In the genomic region with DNA sequence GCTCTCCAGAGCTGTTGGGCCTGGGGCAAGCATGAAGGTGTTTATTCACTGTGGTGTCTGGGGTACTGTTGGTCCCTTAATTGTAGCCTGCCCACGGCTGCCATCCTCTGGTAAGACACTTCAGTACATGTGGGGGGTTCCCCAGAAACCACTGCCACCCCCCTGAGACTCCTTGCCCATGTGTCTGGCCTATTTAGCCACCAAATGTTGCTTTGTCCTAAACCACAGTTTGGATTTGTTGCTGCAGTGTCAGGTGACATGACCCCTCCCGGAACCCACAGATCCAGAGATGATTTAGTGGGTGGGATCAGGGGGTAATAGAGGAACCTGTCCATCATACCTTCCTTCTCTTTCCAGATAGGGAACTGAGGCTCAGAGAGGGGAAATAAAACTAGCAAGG, we compare ENCODE assay signal across 8 mouse cellular contexts. TPM values are rescaled to one million over a fixed set of nuclear protein-coding genes. Genes with fewer than 3 reads are reported as not detected.
DNase-seq lines count a peak whose midpoint lies in the region; ATAC-seq and TF ChIP-seq lines count a peak whose summit lies in the region.
"Had no signal": no experiment of that assay in that cellular context is flagged by ENCODE, and none has a peak within 500 bp of the region (broad histone marks: within the 10 kb centered on the region; RNA-seq: fewer than 3 reads in every experiment).

No protein-coding gene starts in this region.

- no peak for TF ChIP-seq POLR2A in kidney, adult 2 months (IDR thresholded peaks at IDR 0.05; ENCODE audit: low read depth, low read length)
- TF ChIP-seq POLR2A in MEL (IDR thresholded peaks at IDR 0.05; ENCODE audit: control insufficient read depth in 1 of 2, insufficient read depth in 1 of 2, low read depth in 1 of 2, low read length in 2 of 2, poor library complexity in 1 of 2), result no peak

- peak overlapping the region; percentile 97 for H3K27ac ChIP-seq in kidney, adult 2 months (ENCODE audit: insufficient read depth, low read depth, low read length)
- no peak overlapping the region; the same call in 1 of the 2 replicates for H3K27ac ChIP-seq in MEL (ENCODE audit: control insufficient read depth, low read depth, low read length)
- H3K27ac ChIP-seq in liver, embryonic 11.5 days (ENCODE audit: low read depth, low read length), result no peak overlapping the region; the same call in 1 of the 2 replicates

- WGBS in kidney, adult 2 months, result 36% methylated on average over 2 of the region's 2 CpGs
- 27% methylated on average over 2 of the region's 2 CpGs for WGBS in liver, embryonic 11.5 days

- no peak overlapping the region for H3K4me2 ChIP-seq in liver, embryonic 11.5 days

- H3K9me3 ChIP-seq in MEL (replicated peaks; ENCODE audit: insufficient read depth, low read length), result no peaks in the 10 kb centered on the region
- H3K9me3 ChIP-seq in liver, embryonic 11.5 days (ENCODE audit: control insufficient read depth, low read length), result no peaks in the 10 kb centered on the region

- TF ChIP-seq RAD21 in MEL (IDR thresholded peaks at IDR 0.05; ENCODE audit: low read depth, low read length), result peak; percentile 13

- H3K36me3 ChIP-seq in kidney, adult 2 months (ENCODE audit: control insufficient read depth, insufficient read depth, low read length), result no peaks in the 10 kb centered on the region
- H3K36me3 ChIP-seq in MEL (ENCODE audit: control insufficient read depth in 1 of 2, insufficient read depth in 2 of 2, low read length in 2 of 2), result peaks cover 0 to 15% of the 10 kb centered on the region in 2 experiments; a peak in 2 of 4 replicates
- no peaks in the 10 kb centered on the region for H3K36me3 ChIP-seq in liver, embryonic 11.5 days (ENCODE audit: control insufficient read depth, insufficient read depth, low read length)

- H3K9ac ChIP-seq in MEL (ENCODE audit: control insufficient read depth, low read depth, low read length, poor library complexity, severe bottlenecking), result no peak overlapping the region
- 0 out of 2 replicates have a peak overlapping the region, but pooled peaks have one; percentile 20 for H3K9ac ChIP-seq in liver, embryonic 11.5 days (ENCODE audit: low read depth, low read length)

- no peak for DNase-seq in kidney, adult 2 months
- no peak for DNase-seq in kidney, postnatal 10 days
- peak; percentile 68 to 70 for DNase-seq in B cell, adult 2 months
- peak; percentile 74 for DNase-seq in MEL (ENCODE audit: low read depth, low spot score)
- DNase-seq in liver, embryonic 11.5 days (ENCODE audit: low spot score), result no peak
- no peak for DNase-seq in ovary, postnatal 36 days (ENCODE audit: low spot score)
- DNase-seq in urinary bladder, postnatal 36 days (ENCODE audit: low spot score in 2 of 2), result no peak
- DNase-seq: gastrocnemius, postnatal 10 days had no signal

- no peak for ATAC-seq in liver, embryonic 11.5 days (replicated peaks; ENCODE audit: low FRiP score)

- no peaks in the 10 kb centered on the region for H3K27me3 ChIP-seq in kidney, adult 2 months (replicated peaks; ENCODE audit: control insufficient read depth, insufficient read depth, low read length)
- H3K27me3 ChIP-seq in MEL (ENCODE audit: control insufficient read depth in 1 of 2, insufficient read depth in 2 of 2, low read length in 2 of 2), result no peaks in the 10 kb centered on the region
- H3K27me3 ChIP-seq in liver, embryonic 11.5 days (replicated peaks; ENCODE audit: control insufficient read depth, insufficient read depth, low read length), result no peaks in the 10 kb centered on the region

- peak in 1 of 2 experiments; percentile 16; a peak in 2 of 4 replicates for TF ChIP-seq EP300 in MEL (IDR thresholded peaks at IDR 0.05; ENCODE audit: low read depth in 1 of 2, low read length in 2 of 2)

- TF ChIP-seq CTCF in kidney, adult 2 months (conservative IDR thresholded peaks at IDR 0.05; ENCODE audit: insufficient read depth, insufficient read length, low read depth, low read length), result no peak
- peak in 1 of 3 experiments; percentile 22; a peak in 1 of 6 replicates for TF ChIP-seq CTCF in MEL (IDR thresholded peaks at IDR 0.05 in 2 of 3, conservative IDR thresholded peaks at IDR 0.05 in 1 of 3; ENCODE audit: control insufficient read depth in 1 of 3, insufficient read depth in 1 of 3, low read depth in 2 of 3, low read length in 3 of 3, poor library complexity in 1 of 3, severe bottlenecking in 1 of 3)

- H3K4me3 ChIP-seq in kidney, adult 2 months (ENCODE audit: insufficient read depth, low read depth, low read length), result no peak overlapping the region
- no peak overlapping the region for H3K4me3 ChIP-seq in MEL (ENCODE audit: control insufficient read depth in 1 of 2, insufficient read depth in 1 of 2, low read depth in 2 of 2, low read length in 2 of 2)
- H3K4me3 ChIP-seq in liver, embryonic 11.5 days (ENCODE audit: low read depth, low read length), result no peak overlapping the region

- H3K79me2 ChIP-seq in MEL (ENCODE audit: control insufficient read depth, insufficient read depth, low read length, poor library complexity), result no peaks in the 10 kb centered on the region; the same call in 1 of the 2 replicates

- peaks cover 96% of the 10 kb centered on the region for H3K4me1 ChIP-seq in kidney, adult 2 months (ENCODE audit: control insufficient read depth, insufficient read depth, low read length)
- peaks cover 10 to 34% of the 10 kb centered on the region in 2 experiments for H3K4me1 ChIP-seq in MEL (ENCODE audit: control insufficient read depth in 1 of 2, insufficient read depth in 2 of 2, low read length in 2 of 2)
- H3K4me1 ChIP-seq in liver, embryonic 11.5 days (replicated peaks; ENCODE audit: control insufficient read depth, insufficient read depth, low read length), result peaks cover 91% of the 10 kb centered on the region

TF ChIP-seq in MEL, 35 proteins besides CTCF, POLR2A, EP300 and RAD21:
- TF ChIP-seq ETS1 (IDR thresholded peaks at IDR 0.05; ENCODE audit: low read depth, low read length), result 0 out of 2 replicates have a peak, but pooled peaks have one; percentile 11
- no peak for TF ChIP-seq ZNF384 (IDR thresholded peaks at IDR 0.05; ENCODE audit: low read depth, low read length)
- TF ChIP-seq ZMIZ1 (IDR thresholded peaks at IDR 0.05; ENCODE audit: low read depth, low read length), result no peak
- TF ChIP-seq JUND (IDR thresholded peaks at IDR 0.05; ENCODE audit: low read depth, low read length), result no peak
- TF ChIP-seq TCF12 (IDR thresholded peaks at IDR 0.05; ENCODE audit: low read depth, low read length), result no peak
- TF ChIP-seq TAL1 (IDR thresholded peaks at IDR 0.05; ENCODE audit: low read length), result no peak
- no peak for TF ChIP-seq MYC (IDR thresholded peaks at IDR 0.05; ENCODE audit: low read depth, low read length)
- TF ChIP-seq USF1 (IDR thresholded peaks at IDR 0.05; ENCODE audit: low read depth, low read length), result peak; percentile 77
- no peak for TF ChIP-seq MAFK (IDR thresholded peaks at IDR 0.05; ENCODE audit: borderline replicate concordance, low read depth, low read length)
- no peak for TF ChIP-seq TBP (IDR thresholded peaks at IDR 0.05; ENCODE audit: low read depth, low read length)
- no peak for TF ChIP-seq ELF1 (IDR thresholded peaks at IDR 0.05; ENCODE audit: low read depth, low read length)
- no peak for TF ChIP-seq E2F4 (IDR thresholded peaks at IDR 0.05; ENCODE audit: borderline replicate concordance, low read depth, low read length)

RNA-seq across cellular contexts. Expression of gene Zmiz1, which starts 12.1 kb away (rescaled TPM):
- polyA plus RNA-seq in kidney, adult 2 months (2012; rRNA removed), result 37.8 and 42.6 TPM in 2 replicates
- total RNA-seq in MEL (2012; rRNA removed), result 2.7 and 3.7 TPM in 2 replicates
- polyA plus RNA-seq in MEL (2012; ENCODE audit: insufficient read depth in 1 of 2, insufficient read length in 2 of 2, low read depth in 1 of 2, low replicate concordance in 2 of 2, missing spikeins in 1 of 2), result 10 to 100 TPM in 1 of 2 experiments, not detected in 1; 19.9 TPM
- polyA plus RNA-seq in liver, embryonic 11.5 days (2014; fragmentation: Nextera tagmentation; extraction: Ambion mirVana), result 27.5 and 31.0 TPM in 2 replicates

Comparison
In these comparisons a context has a peak if more than half of its experiments do, and no peak if none do; other contexts are left out.
1. DNase-seq: peak in B cell, adult 2 months (2 of 2) and MEL (single experiment); none in kidney, adult 2 months (single experiment), kidney, postnatal 10 days (single experiment), liver, embryonic 11.5 days (single experiment), ovary, postnatal 36 days (single experiment) and urinary bladder, postnatal 36 days (0 of 2).